Mouse (Mus musculus) liver, embryonic 14.5 days (tissue): ENCODE data around the gene Nt5c2.

Experiments used
- CTCF ChIP-seq: IDR thresholded peaks from 2 replicates; pipeline ENCODE4 v1.5.1; 2016; ENCODE audit warnings: antibody characterized with exemption, low read depth, control low read depth
- EP300 ChIP-seq: IDR thresholded peaks from 2 replicates; pipeline ENCODE4 v1.6.1; 2016; ENCODE audit warnings: antibody characterized with exemption, low read depth

- TF ChIP-seq CTCF (no peak), EP300 (no peak)
These were observed 44.7 kb downstream of the Nt5c2 start for GRCm38 (mm10) chr19:46970121-46970729.
